Mouse (Mus musculus) stomach, embryonic 14.5 days (tissue): ENCODE measurements around the gene Tex37. TPM values are rescaled to one million over a fixed set of nuclear protein-coding genes. Genes with fewer than 3 reads are reported as not detected.

ENCODE experiments used
- ATAC-seq: fragments of 200-750 bp; cut with Nextera tagmentation; 2 replicates; pipeline ENCODE4 v1.8.0; 2017; ENCODE audit warnings: low read depth, moderate TSS enrichment; ENCODE audit not compliant: insufficient number of reproducible peaks, insufficient read depth, low FRiP score
- H3K27ac ChIP-seq: fragments of 300-500 bp; sonication (generic); 2 replicates; pipeline ENCODE4 v1.5.1; 2014; ENCODE audit warnings: mild to moderate bottlenecking, low read length, moderate library complexity, mixed read lengths
- H3K27me3 ChIP-seq: fragments of 300-500 bp; sonication (generic); 2 replicates; pipeline ENCODE4 v1.6.1; 2014; ENCODE audit warnings: low read length, control low read depth, mixed read lengths; ENCODE audit not compliant: control insufficient read depth, insufficient read depth
- H3K36me3 ChIP-seq: fragments of 300-500 bp; sonication (generic); 2 replicates; pipeline ENCODE4 v1.6.1; 2014; ENCODE audit warnings: mild to moderate bottlenecking, control low read depth, low read length, moderate library complexity, mixed read lengths; ENCODE audit not compliant: control insufficient read depth, insufficient read depth
- H3K4me1 ChIP-seq: fragments of 300-500 bp; sonication (generic); 2 replicates; pipeline ENCODE4 v1.6.1; 2014; ENCODE audit warnings: low read length, control low read depth, mixed read lengths; ENCODE audit not compliant: control insufficient read depth, insufficient read depth
- H3K4me2 ChIP-seq: fragments of 300-500 bp; sonication (generic); replicated peaks from 2 replicates; pipeline ENCODE4 v1.6.1; 2014; ENCODE audit warnings: low read depth, low read length, control low read depth
- H3K4me3 ChIP-seq: fragments of 300-500 bp; sonication (generic); 2 replicates; pipeline ENCODE4 v1.5.1; 2014; ENCODE audit warnings: low read depth, low read length, control low read depth
- H3K9ac ChIP-seq: fragments of 300-500 bp; sonication (generic); replicated peaks from 2 replicates; pipeline ENCODE4 v1.6.1; 2014; ENCODE audit warnings: low read depth, mild to moderate bottlenecking, control low read depth, low read length, moderate library complexity, mixed read lengths
- H3K9me3 ChIP-seq: fragments of 300-500 bp; sonication (generic); 2 replicates; pipeline ENCODE4 v1.6.1; 2016; ENCODE audit warnings: low read depth, low read length, control low read depth; ENCODE audit not compliant: control insufficient read depth
- WGBS: fragments of 180-500 bp; shearing (Covaris S2); extraction: QIAGEN DNeasy Blood & Tissue Kit; methylation state at CpG from one replicate; pipeline ENCODE4 v1.1.7; 2014; 5-methylcytosine and 5-hydroxymethylcytosine counted together
- polyA plus RNA-seq: library from polyadenylated mRNA; unstranded; fragments of >200 nt; fragmentation: Nextera tagmentation; extraction: Ambion mirVana; gene quantifications from 2 replicates; pipeline ENCODE4 v1.2.1, GENCODE M21; 2014

Gene Tex37
- polyA plus RNA-seq, 1 experiment from 2014 or later = not detected

GRCm38 (mm10) chr6:70874035-70874775 lies 44.5 kb downstream of the Tex37 start:
- WGBS = 73% methylated on average over 5 of the region's 5 CpGs
- Histone ChIP-seq H3K27ac (no peak overlapping the region), H3K27me3 (no peaks in the 10 kb centered on the region), H3K4me1 (peaks cover 17% of the 10 kb centered on the region; the same call in 1 of the 2 replicates), H3K4me2 (no peak overlapping the region), H3K9ac (no peak overlapping the region), H3K36me3 (no peaks in the 10 kb centered on the region), H3K9me3 (no peaks in the 10 kb centered on the region), H3K4me3 (no peak overlapping the region)
- ATAC-seq = no peak

- no peak for ATAC-seq
- H3K27me3 ChIP-seq = no peaks in the 10 kb centered on the region
- no peaks in the 10 kb centered on the region for H3K36me3 ChIP-seq
- H3K9me3 ChIP-seq = no peaks in the 10 kb centered on the region
- 63% methylated on average over 7 of the region's 7 CpGs for WGBS
- no peak overlapping the region for H3K9ac ChIP-seq
- H3K27ac ChIP-seq = peak overlapping the region; percentile 12; the same call in 1 of the 2 replicates
- no peak overlapping the region for H3K4me3 ChIP-seq
- H3K4me1 ChIP-seq = peaks cover 17% of the 10 kb centered on the region; the same call in 1 of the 2 replicates
- no peak overlapping the region for H3K4me2 ChIP-seq
These were observed 46.2 kb downstream of the Tex37 start for GRCm38 (mm10) chr6:70872570-70872969.

GRCm38 (mm10) chr6:70872128-70872527 lies 46.6 kb downstream of the Tex37 start:
- peak; percentile 91 for ATAC-seq
- H3K36me3 ChIP-seq = no peaks in the 10 kb centered on the region
- no peak overlapping the region for H3K4me3 ChIP-seq
- no peaks in the 10 kb centered on the region for H3K9me3 ChIP-seq
- no peak overlapping the region; the same call in 1 of the 2 replicates for H3K27ac ChIP-seq
- 45% methylated on average over 10 of the region's 10 CpGs for WGBS
- H3K27me3 ChIP-seq = no peaks in the 10 kb centered on the region
- no peak overlapping the region for H3K9ac ChIP-seq
- H3K4me1 ChIP-seq = peaks cover 17% of the 10 kb centered on the region; the same call in 1 of the 2 replicates
- no peak overlapping the region for H3K4me2 ChIP-seq

GRCm38 (mm10) chr6:70871511-70871980 lies 47.2 kb downstream of the Tex37 start:
- H3K4me2 ChIP-seq = no peak overlapping the region
- no peaks in the 10 kb centered on the region for H3K9me3 ChIP-seq
- no peak for ATAC-seq
- peaks cover 17% of the 10 kb centered on the region; the same call in 1 of the 2 replicates for H3K4me1 ChIP-seq
- H3K36me3 ChIP-seq = no peaks in the 10 kb centered on the region
- H3K9ac ChIP-seq = no peak overlapping the region
- no peak overlapping the region for H3K4me3 ChIP-seq
- 51% methylated on average over 14 of the region's 14 CpGs for WGBS
- H3K27ac ChIP-seq = peak overlapping the region; percentile 18; the same call in 1 of the 2 replicates
- H3K27me3 ChIP-seq = no peaks in the 10 kb centered on the region

GRCm38 (mm10) chr6:70867297-70867696 lies 51.4 kb downstream of the Tex37 start:
- no peak overlapping the region for H3K4me3 ChIP-seq
- no peak overlapping the region for H3K9ac ChIP-seq
- ATAC-seq = no peak
- no peaks in the 10 kb centered on the region for H3K36me3 ChIP-seq
- WGBS = 87% methylated on average over 9 of the region's 9 CpGs
- H3K27ac ChIP-seq = no peak overlapping the region
- H3K27me3 ChIP-seq = no peaks in the 10 kb centered on the region
- H3K4me2 ChIP-seq = no peak overlapping the region
- no peaks in the 10 kb centered on the region for H3K9me3 ChIP-seq
- H3K4me1 ChIP-seq = peaks cover 11% of the 10 kb centered on the region; the same call in 1 of the 2 replicates

- H3K4me1 ChIP-seq = peaks cover 7% of the 10 kb centered on the region; the same call in 1 of the 2 replicates
- no peaks in the 10 kb centered on the region for H3K9me3 ChIP-seq
- H3K27me3 ChIP-seq = no peaks in the 10 kb centered on the region
- H3K4me3 ChIP-seq = no peak overlapping the region
- H3K9ac ChIP-seq = no peak overlapping the region
- no peak for ATAC-seq
- H3K4me2 ChIP-seq = no peak overlapping the region
- 82% methylated on average over 5 of the region's 5 CpGs for WGBS
- no peaks in the 10 kb centered on the region for H3K36me3 ChIP-seq
- H3K27ac ChIP-seq = no peak overlapping the region
These were observed 52.0 kb downstream of the Tex37 start for GRCm38 (mm10) chr6:70866761-70867160.

GRCm38 (mm10) chr6:70864285-70864684 lies 54.4 kb downstream of the Tex37 start:
- Histone ChIP-seq H3K36me3 (no peaks in the 10 kb centered on the region), H3K27me3 (no peaks in the 10 kb centered on the region), H3K4me2 (no peak overlapping the region), H3K27ac (no peak overlapping the region), H3K4me1 (no peaks in the 10 kb centered on the region), H3K4me3 (no peak overlapping the region), H3K9me3 (no peaks in the 10 kb centered on the region), H3K9ac (no peak overlapping the region)
- 81% methylated on average over 6 of the region's 6 CpGs for WGBS
- ATAC-seq = no peak
